Mouse (Mus musculus): ENCODE measurements around the gene Asgr2.
A peak's percentile ranks its signal among the peaks of the same experiment; 100 is the strongest.
"Not testable (repeated sequence)": the region's sequence is repeated elsewhere in the genome, so short reads cannot be mapped to it uniquely, and the experiment has no call there.

Asgr2 gene

GRCm38 (mm10) chr11:70091986-70092783 is at the start of gene Asgr2:
Gene Asgr2, plus strand, starts transcription at chr11:70092644.
- no peak for DNase-seq (ENCODE audit: low spot score in 2 of 2)

GRCm38 (mm10) chr11:70043665-70044064 is 48.8 kb upstream of the Asgr2 start:
- no peak for DNase-seq (ENCODE audit: low spot score in 2 of 2)

- no peak for DNase-seq (ENCODE audit: low spot score in 2 of 2)
Observed at GRCm38 (mm10) chr11:70045435-70045834, 47.0 kb upstream of the Asgr2 start.

- no peak for DNase-seq (ENCODE audit: low spot score in 2 of 2)
Observed at GRCm38 (mm10) chr11:70049366-70049765, 43.1 kb upstream of the Asgr2 start.

- no peak for DNase-seq (ENCODE audit: low spot score in 2 of 2)
Observed at GRCm38 (mm10) chr11:70049816-70050215, 42.6 kb upstream of the Asgr2 start.

- no peak for DNase-seq (ENCODE audit: low spot score in 2 of 2)
Observed at GRCm38 (mm10) chr11:70053156-70053555, 39.3 kb upstream of the Asgr2 start.

GRCm38 (mm10) chr11:70053898-70054570 is 38.4 kb upstream of the Asgr2 start, which contains the start of gene Asgr1:
Gene Asgr1, plus strand, starts transcription at chr11:70054085.
- DNase-seq (ENCODE audit: low spot score in 2 of 2): no peak

GRCm38 (mm10) chr11:70055618-70056214 is 36.7 kb upstream of the Asgr2 start:
- peak in 1 of 2 experiments; percentile 67 for DNase-seq (ENCODE audit: low spot score in 2 of 2)

GRCm38 (mm10) chr11:70057805-70058204 is 34.6 kb upstream of the Asgr2 start:
- DNase-seq (ENCODE audit: low spot score in 2 of 2): no peak

GRCm38 (mm10) chr11:70059930-70060329 is 32.5 kb upstream of the Asgr2 start:
- no peak for DNase-seq (ENCODE audit: low spot score in 2 of 2)

- no peak for DNase-seq (ENCODE audit: low spot score in 2 of 2)
Observed at GRCm38 (mm10) chr11:70063053-70063452, 29.4 kb upstream of the Asgr2 start.

GRCm38 (mm10) chr11:70066701-70067100 is 25.7 kb upstream of the Asgr2 start:
- no peak for DNase-seq (ENCODE audit: low spot score in 2 of 2)

- no peak for DNase-seq (ENCODE audit: low spot score in 2 of 2)
Observed at GRCm38 (mm10) chr11:70068245-70068644, 24.2 kb upstream of the Asgr2 start.

- no peak for DNase-seq (ENCODE audit: low spot score in 2 of 2)
Observed at GRCm38 (mm10) chr11:70070057-70070456, 22.4 kb upstream of the Asgr2 start.

- DNase-seq (ENCODE audit: low spot score in 2 of 2): not testable (repeated sequence)
Observed at GRCm38 (mm10) chr11:70070603-70071002, 21.8 kb upstream of the Asgr2 start.

GRCm38 (mm10) chr11:70074379-70075071 is 17.9 kb upstream of the Asgr2 start:
- peak in 1 of 2 experiments; percentile 68 for DNase-seq (ENCODE audit: low spot score in 2 of 2)

- DNase-seq (ENCODE audit: low spot score in 2 of 2): no peak
Observed at GRCm38 (mm10) chr11:70075581-70075980, 16.9 kb upstream of the Asgr2 start.

GRCm38 (mm10) chr11:70077441-70077840 is 15.0 kb upstream of the Asgr2 start:
- no peak for DNase-seq (ENCODE audit: low spot score in 2 of 2)

GRCm38 (mm10) chr11:70079175-70079574 is 13.3 kb upstream of the Asgr2 start:
- no peak for DNase-seq (ENCODE audit: low spot score in 2 of 2)

GRCm38 (mm10) chr11:70079928-70080327 is 12.5 kb upstream of the Asgr2 start:
- DNase-seq (ENCODE audit: low spot score in 2 of 2): no peak

- no peak for DNase-seq (ENCODE audit: low spot score in 2 of 2)
Observed at GRCm38 (mm10) chr11:70080803-70081590, 11.4 kb upstream of the Asgr2 start.
